Mouse (Mus musculus) hematopoietic stem cell, adult 5-6 weeks (primary cell): ENCODE measurements around the gene Dynlt1a. TPM values are rescaled to one million over a fixed set of nuclear protein-coding genes. Genes with fewer than 3 reads are reported as not detected.
"Not testable (repeated sequence)": the region's sequence is repeated elsewhere in the genome, so short reads cannot be mapped to it uniquely, and the experiment has no call there.

Source experiments
- ATAC-seq, 2 experiments: fragments of 125-278 bp in 1 of 2; replicated peaks in 1 of 2; 2 replicates each; pipeline ENCODE4 v1.8.0; 2016 to 2017; ENCODE audit warnings: inconsistent platforms in 2 of 2, mild to moderate bottlenecking in 2 of 2, moderate number of reproducible peaks in 2 of 2, low read depth in 1 of 2, moderate TSS enrichment in 1 of 2; ENCODE audit not compliant: low FRiP score in 2 of 2, poor library complexity in 2 of 2, severe bottlenecking in 2 of 2, insufficient read depth in 1 of 2, low TSS enrichment in 1 of 2
- total RNA-seq: library from RNA; stranded (forward); fragments of 172-1452, 232-1000 nt; gene quantifications from 2 replicates; pipeline ENCODE4 v1.2.3, GENCODE M21; 2017

Gene Dynlt1a
- total RNA-seq, result 4.4 and 7.8 TPM in 2 replicates

DNA sequence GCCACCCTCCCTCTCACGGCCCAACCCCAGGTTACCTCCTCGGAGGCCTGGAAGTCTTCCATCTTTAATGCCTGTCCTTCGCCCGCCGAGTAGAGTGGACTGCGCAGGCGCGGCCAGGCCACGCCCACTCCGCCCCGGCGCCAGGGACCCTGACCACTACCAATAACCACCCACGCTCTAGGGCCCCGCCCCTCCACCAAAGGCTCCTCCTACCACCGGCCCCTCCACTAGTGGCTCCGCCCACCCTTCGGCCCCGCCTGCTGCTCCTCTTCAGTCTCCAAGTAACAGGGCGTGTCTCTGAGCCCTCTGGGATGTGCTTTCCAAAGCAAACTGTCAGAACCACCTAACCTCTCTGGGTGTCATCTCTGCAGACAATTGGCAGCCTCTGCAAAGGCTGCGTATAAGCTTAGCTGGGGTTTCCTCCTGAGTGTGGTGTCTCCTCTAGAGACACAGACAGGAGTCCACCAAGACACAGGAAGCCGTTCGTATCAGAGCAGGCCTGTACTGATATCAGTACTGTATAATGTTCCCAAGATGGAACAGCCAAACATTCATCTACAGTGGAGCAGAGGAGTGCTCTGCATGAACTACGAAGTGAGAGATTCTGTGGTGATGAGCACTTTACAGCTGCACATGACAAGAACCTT is at the start of gene Dynlt1a:
Gene Dynlt1a (minus strand): TSS at position 162 of the 647 bp plus-strand sequence.
- ATAC-seq, result peak; percentile 87 to 92

DNA sequence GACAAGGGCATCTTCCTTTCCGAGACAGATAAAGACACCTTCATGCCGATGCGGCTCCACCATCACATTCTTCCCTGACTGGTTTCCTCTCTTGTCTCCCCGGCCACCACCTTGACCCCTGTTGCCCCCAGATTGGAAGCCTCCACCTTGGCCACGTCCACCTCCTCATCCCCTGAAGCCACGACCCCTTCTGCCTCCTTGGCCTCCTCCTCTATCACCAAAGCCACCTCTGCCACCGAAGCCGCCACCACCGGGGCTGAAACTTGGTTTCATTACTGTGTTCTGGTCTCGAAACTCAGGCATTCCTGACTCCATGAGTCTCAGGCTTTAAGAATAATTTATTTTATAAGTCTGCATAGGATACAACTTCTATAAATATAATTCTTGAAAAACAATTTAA is 38.0 kb upstream of the Dynlt1a start:
- not testable (repeated sequence) for ATAC-seq

DNA sequence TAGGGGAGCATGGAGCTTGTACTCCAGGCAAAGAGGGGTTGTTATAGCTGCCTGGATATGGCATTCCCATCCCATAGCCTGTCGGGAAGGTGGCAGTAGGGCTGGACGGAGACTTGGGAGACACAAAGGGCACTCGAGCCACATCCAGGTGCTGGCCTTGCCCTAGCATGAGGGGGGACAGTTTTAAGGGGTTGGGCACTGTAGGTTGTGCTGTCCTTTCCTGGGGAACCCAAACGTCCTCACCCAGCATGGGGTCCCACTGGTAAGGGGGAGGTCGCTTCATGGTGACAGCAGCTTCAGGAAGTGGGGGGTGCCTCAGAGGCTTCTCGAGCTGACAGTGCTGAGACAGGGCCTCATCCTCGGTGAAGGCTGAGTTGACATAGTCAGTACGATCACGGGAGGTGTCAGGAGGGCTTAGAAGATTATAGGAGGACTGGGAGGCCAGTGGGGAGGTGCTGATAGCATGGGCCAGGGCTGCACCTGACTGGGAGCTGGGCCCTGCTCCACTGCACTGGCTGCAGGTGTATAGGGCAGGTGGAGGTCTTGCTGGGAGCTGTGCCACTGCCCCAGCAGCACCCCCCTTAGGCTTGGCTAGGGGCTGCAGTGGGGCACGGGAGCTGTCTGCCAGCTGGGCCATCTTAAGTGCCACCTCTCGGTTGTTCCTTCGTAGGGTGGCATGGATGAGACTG is 25.4 kb upstream of the Dynlt1a start:
- ATAC-seq, result not testable (repeated sequence)

DNA sequence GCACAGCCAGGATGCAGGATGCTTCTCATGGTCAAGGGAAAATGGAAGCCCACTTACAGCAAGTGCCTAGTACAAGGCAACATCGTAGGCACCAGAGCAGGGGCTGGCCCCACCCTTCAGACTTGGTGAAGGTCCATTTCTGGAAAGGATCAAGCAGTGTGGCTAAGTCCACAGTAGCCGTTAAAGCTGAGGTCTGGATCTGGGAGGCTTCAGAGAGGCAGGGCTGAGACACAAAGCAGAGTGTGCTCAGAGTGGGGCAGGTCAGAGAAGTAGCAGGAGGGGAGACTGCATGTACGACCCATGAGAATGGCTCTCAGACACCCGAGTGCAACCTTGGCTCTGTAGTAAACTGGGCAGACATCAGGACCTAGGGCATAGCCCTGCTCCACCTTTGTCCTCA is 11.7 kb upstream of the Dynlt1a start:
- ATAC-seq, result not testable (repeated sequence)

DNA sequence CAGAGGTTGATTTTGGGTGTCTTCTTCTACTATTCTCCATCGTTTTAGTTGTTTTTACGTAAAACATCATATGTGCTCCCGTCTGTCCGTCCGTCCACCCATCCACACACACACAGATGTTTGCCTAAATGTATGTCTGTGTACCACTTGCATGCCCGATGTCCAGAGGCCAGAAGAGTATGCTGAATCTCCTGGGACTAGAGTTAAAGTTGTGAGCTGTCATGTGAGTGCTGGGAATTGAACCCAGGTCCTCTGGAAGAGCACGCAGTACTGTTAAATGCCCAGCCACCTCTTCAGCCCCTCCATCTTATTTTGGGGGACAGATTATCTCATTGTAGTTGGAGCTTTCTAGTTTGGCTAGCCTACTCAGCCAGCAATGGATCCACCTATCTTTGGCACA is 10.3 kb upstream of the Dynlt1a start:
- ATAC-seq, result not testable (repeated sequence)

DNA sequence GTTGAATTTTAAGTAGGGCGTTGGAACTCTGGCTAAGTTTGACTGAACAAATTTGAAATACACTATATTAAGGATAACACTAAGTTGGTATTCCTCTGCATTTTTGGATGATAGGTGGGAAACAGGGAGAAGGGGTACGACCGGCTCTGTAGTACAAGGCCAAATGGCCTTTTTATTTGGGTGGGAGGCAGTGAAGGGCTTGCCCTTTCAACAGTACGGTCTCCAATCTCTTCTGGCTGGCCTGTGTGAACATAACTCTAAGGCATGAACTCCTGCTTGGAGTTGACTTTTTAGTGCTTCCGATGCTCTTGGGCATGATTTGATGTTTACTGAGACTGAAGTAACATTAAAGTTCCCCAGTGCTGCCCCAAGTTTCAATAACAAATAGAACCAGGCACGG is 8.2 kb upstream of the Dynlt1a start:
- not testable (repeated sequence) for ATAC-seq

DNA sequence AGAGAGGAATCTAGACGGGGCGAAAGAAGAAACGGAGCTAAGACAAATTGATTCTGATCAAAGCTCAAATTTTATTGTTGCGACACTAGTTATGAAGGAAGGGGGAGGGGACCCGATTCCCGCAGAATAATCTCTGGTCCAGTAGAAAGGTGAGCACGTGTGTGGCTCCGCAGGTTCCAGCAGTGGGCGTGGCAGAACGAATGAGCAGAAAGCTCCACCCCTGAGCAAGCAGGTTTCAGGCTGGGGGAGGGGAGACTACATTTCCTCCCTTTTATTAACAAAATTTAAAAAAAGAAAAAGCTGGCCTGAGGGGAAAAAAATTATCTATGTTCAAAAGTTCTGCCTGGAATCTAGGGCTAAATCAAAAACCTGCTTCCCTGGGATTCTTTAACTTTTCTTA is 7.7 kb upstream of the Dynlt1a start:
- not testable (repeated sequence) for ATAC-seq

DNA sequence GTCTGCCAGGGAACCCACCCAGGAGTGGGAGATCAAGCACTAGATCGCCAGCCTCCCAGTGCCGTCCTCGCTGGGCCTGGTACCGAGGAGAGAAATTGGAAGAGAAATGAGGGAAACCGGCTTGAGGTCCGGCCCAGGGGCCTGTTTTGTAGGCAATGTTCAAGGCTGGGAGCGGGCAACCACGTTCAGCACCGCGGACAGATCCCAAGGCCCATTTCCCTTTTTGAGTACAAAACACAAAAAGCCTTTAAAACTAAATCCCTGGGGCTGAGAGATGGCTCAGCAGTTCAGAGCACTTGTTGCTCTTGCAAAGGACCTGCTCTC is 4.4 kb upstream of the Dynlt1a start:
- ATAC-seq, result peak; percentile 38 to 41; a peak in 2 of 4 replicates

DNA sequence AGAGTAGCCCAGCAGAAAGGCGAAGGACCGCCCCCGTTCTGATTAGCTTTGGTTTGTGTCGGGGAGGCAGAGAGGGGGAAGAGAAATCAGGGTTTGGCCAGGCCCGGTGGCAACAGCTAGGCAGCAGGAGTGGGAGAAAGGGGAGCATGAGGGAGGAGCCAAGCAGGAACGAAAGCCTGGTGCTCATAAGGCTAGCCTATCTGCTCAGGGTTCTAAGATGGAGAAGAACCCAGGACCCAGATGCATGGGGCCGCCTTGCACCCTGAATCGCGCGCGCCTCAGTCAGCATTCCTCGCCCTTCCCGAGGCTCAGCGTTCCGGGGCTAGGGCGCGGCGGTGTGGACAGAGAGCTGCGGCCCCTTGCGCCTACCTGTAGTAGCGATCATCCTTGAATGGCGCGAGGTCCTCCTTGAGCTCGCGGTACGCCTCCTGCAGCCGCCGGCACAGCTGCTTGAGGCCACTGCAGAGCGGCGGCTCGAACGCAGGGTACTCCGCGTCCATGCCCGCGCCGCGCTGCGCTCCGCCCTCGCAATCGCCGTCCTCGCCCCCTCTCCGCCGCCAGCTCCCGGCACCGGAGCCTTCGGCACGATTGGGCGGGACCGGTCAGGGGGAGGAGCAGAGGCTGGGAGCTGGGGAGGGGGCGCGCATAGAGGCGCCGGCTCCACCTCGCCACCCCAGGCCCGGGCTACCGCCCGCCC is 3.9 kb upstream of the Dynlt1a start:
- not testable (repeated sequence) for ATAC-seq

DNA sequence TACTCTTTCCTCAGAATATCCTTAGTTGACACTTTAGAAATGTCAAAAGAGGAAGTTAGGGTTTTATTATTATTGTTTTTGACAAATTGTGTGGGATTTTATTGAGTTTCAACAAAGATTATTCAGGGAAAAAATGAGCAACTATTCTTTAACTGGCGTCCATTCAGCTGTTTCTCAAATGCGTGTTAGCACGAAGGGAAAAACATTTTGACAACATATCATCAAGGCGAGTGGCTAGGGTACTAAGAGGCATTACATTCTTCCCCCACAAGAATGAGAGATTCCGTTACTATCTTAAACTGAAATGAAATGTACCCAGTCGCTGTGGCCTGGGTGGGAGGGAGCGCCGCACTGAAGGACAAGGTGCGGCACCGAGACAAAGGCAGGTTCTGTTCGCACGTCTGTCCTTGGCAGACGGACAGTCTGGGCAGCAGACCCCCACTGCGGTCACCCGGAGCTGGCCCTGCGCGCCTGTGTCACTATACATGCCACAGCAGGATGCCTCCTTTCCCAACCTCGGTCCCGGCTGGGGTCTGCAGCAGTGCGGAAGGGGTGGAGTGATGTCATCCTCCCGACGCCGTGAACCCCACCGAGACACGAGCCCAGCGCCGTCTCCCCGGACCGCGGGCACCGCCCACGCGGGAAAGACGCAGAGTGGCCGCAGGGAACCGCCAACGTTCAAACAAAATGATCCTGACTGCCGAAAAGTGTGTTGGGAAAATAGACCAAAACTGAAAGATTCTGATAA is 747 bp downstream of the Dynlt1a start:
- ATAC-seq, result peak; percentile 8 to 52; a peak in 2 of 4 replicates

DNA sequence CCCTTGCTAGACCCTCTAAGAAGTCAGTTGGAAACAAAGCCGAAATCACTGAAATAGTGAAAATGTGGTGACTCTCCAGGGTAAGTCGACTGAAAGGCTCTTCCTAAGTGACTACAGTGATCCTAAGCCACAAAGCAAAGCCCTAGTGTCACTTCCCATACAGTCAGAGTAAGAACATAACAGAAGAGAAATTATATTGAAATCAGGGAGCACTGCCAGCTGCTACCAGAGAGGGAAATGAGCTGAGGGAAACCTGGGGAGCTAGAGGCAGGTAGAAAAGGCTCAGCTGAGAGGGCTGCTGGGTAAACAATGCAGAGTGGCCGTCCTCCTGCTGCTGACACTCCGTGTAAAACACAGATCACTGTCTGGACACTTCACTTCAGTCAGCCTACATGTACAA is 1.6 kb downstream of the Dynlt1a start:
- 0 out of 4 replicates have a peak, but pooled peaks of 1 of the 2 experiments have one; percentile 5 for ATAC-seq

DNA sequence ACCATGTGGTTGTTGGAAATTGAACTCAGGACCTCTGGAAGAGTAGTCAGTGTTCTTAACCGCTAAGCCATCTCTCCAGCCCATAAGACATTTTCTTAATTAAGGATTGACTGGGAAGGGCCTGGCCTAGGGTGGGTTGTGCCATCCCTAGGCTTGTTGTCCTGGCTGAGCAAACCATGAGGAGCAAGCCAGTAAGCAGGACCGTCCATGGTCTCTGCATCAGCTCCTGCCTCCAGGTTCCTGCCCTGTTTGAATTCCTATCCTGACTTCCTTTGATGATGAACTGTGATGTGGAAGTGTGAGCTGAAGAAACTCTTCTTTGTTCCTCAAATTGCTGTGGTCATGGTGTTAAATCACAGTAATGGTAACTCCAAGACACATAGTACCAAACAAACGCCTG is 2.8 kb downstream of the Dynlt1a start:
- not testable (repeated sequence) for ATAC-seq

DNA sequence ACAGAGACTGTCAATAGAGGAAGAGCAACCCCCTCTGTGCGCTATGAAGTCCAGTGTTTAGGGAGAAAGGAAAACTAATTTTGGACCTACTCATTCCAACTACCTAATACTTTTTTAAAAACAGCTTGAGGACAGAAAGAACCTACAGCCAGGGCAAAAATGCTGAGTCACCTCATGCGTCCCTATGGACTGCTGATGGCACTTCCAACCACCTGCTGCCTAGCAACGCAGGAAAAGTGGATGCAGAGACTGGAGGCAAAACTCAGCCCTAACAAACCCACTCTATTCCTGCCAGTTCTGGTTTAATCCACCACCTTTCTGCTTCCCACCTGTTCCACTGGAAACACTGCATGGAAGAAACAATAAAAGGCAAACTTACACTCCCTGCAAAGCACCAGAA is 4.5 kb downstream of the Dynlt1a start:
- not testable (repeated sequence) for ATAC-seq

DNA sequence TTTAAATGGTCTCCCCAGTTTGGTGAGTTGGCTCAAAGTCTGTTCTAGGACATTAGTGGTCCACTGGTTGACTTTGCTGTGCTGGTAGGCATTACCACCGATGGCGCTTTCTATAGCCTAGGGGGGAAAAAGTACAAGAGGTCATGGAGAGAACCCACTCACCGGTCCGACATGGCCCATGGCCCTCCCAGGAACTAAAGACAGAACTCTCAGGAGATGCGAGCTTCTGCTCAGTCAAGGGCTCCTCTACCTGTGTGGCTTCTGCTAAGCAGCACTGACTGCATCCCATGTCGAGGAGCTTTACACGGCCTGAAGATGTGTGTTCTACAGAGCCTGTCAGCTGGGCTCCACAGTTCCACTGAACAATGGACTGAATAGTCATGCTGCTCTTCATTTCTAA is 5.6 kb downstream of the Dynlt1a start:
- not testable (repeated sequence) for ATAC-seq

DNA sequence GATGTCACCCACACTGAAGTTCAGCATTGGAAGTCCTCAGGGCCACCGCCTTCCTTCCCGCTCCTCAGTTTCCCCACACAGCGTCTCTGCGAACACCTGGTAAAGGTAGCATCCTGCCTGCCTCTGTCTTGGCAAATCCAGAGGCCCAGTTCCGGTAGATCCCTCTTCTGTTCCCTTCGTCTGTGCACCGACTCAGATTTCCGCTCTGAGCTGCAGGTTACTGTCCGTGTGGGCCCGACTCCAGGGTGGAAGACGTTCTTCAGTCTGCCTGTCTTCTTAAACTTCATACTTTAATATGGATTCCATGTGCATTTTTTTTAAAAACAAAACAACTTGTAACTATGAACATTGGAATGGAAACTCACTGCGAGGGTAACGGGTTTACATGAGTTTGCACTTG is 10.8 kb downstream of the Dynlt1a start:
- ATAC-seq, result not testable (repeated sequence)

DNA sequence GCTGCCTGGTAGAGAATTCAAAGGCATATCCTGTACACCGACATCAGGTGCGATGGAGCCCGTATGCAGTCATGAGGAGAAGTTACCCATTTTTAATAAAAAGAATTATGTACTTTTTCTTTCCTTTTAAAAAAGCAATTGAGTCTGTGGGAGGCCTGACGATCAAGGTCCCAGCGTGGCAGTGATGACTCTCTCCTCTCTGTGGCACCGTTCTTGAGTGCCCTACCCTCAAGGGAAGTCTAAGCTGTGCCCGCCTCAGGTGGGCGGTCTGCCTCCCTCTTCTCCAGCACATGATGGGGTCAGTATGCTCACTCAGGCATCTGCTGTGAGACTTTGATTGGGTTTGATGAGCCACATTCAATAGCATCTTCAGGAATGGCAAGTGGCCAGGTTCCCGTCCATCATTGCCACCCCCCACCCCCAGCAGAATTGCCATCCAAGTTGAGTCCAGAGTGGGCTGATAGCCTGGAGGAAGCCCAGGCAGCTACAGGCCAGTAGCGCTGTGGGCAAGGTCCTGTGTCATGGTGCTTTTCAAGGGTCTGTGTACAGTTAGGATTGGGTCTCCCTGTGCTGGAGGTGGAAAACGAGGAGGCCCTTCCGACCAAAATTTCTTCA is 11.5 kb downstream of the Dynlt1a start:
- not testable (repeated sequence) for ATAC-seq

DNA sequence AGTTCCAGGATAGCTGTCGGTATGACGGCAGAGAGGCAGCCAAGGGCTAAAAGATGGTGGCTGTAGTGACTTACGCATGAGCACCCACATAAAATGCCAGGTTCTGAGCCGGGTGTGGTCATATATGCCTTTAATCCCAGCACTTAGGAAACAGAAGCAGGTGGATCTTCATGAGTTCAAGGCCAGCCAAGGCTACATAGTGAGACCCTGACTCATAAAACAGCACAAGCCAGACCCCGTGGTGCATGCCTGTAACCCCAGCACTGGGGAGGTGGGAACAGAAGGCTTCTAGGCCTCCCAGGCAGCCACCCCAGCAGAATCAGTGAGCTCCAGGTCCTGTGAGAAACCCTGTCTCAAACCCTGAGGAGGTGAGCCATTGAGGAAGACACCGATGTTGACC is 12.4 kb downstream of the Dynlt1a start:
- ATAC-seq, result not testable (repeated sequence)
